Mouse (Mus musculus) stomach, embryonic 15.5 days (tissue): ENCODE results near the gene Pou2f1. TPM values are rescaled to one million over a fixed set of nuclear protein-coding genes. Genes with fewer than 3 reads are reported as not detected.
A peak's percentile ranks its signal among the peaks of the same experiment; 100 is the strongest.

Experiments used
- ATAC-seq: fragments of 200-750 bp; cut with Nextera tagmentation; 2 replicates; pipeline ENCODE4 v1.8.0; 2017; ENCODE audit warnings: low read depth, moderate number of reproducible peaks, moderate TSS enrichment; ENCODE audit not compliant: insufficient read depth, low FRiP score
- H3K27ac ChIP-seq: fragments of 300-500 bp; sonication (generic); 2 replicates; pipeline ENCODE4 v1.5.1; 2015; ENCODE audit warnings: mild to moderate bottlenecking, inconsistent platforms
- H3K27me3 ChIP-seq: fragments of 300-500 bp; sonication (generic); replicated peaks from 2 replicates; pipeline ENCODE4 v1.6.1; 2015; ENCODE audit warnings: inconsistent platforms
- H3K36me3 ChIP-seq: fragments of 300-500 bp; sonication (generic); 2 replicates; pipeline ENCODE4 v1.6.1; 2015; ENCODE audit warnings: inconsistent platforms
- H3K4me1 ChIP-seq: fragments of 300-500 bp; sonication (generic); 2 replicates; pipeline ENCODE4 v1.6.1; 2015; ENCODE audit warnings: inconsistent platforms
- H3K4me2 ChIP-seq: fragments of 300-500 bp; sonication (generic); 2 replicates; pipeline ENCODE4 v1.6.1; 2015; ENCODE audit warnings: mild to moderate bottlenecking, inconsistent platforms
- H3K4me3 ChIP-seq: fragments of 300-500 bp; sonication (generic); replicated peaks from 2 replicates; pipeline ENCODE4 v1.5.1; 2015; ENCODE audit warnings: inconsistent platforms
- H3K9ac ChIP-seq: fragments of 300-500 bp; sonication (generic); 2 replicates; pipeline ENCODE4 v1.6.1; 2015; ENCODE audit warnings: inconsistent platforms
- H3K9me3 ChIP-seq: fragments of 300-500 bp; sonication (generic); 2 replicates; pipeline ENCODE4 v1.6.1; 2016; ENCODE audit warnings: inconsistent platforms
- whole genome bisulfite sequencing: fragments of 180-500 bp; shearing (Covaris S2); methylation state at CpG from one replicate; pipeline ENCODE4 v1.1.7; 2015; 5-methylcytosine and 5-hydroxymethylcytosine counted together
- polyA plus RNA-seq: library from polyadenylated mRNA; unstranded; fragments of >200 nt; fragmentation: Nextera tagmentation; extraction: Ambion mirVana; gene quantifications from 2 replicates; pipeline ENCODE4 v1.2.1, GENCODE M21; 2015

Gene Pou2f1
- polyA plus RNA-seq, 1 experiment from 2014 or later, result 9.9 TPM

DNA sequence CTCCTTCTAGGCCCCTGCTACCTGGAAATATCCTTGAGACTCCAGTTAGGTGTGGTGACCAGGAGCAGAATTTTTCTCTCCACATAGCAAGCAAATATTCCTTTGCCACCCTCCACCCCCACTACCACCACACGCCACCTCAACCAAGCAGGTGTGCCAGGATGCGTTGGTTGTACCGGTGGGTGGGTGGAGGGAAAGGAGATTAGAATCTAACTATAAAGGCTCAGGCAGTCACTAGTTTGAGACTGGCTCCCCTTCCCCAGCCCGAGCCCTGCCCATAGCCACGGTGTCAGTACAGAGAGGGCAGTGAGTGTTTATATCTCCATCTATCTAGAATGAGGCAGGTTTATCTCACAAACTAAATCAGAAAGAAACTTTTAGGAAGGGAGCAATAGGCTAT lies 174.3 kb downstream of the Pou2f1 start:
- H3K9me3 ChIP-seq, result no peaks in the 10 kb centered on the region
- no peak overlapping the region for H3K9ac ChIP-seq
- H3K4me3 ChIP-seq, result no peak overlapping the region
- no peaks in the 10 kb centered on the region for H3K27me3 ChIP-seq
- WGBS, result 69% methylated on average over 5 of the region's 5 CpGs
- no peaks in the 10 kb centered on the region for H3K4me1 ChIP-seq
- no peak overlapping the region for H3K27ac ChIP-seq
- ATAC-seq, result no peak
- no peaks in the 10 kb centered on the region for H3K36me3 ChIP-seq
- no peak overlapping the region for H3K4me2 ChIP-seq

DNA sequence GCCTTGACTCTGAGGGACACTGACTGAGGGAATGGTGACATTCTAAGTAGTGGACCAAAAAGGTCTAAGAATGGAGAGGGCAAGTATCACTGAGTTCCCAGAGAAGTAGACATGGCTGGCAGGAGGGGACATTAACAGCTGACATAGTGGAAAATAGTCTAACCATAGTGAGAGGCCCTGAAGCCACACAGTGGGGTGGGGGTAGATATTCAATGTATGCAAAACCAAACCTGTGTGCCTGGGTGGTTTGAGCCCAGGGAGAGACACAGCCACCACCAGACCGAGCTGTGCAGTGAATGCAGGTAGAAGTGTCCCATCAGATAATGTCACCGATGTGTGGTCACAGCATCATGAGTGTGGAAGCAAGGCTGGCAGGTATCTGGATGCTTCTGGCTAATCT lies 180.4 kb downstream of the Pou2f1 start:
- H3K27ac ChIP-seq, result no peak overlapping the region
- H3K27me3 ChIP-seq, result no peaks in the 10 kb centered on the region
- H3K4me1 ChIP-seq, result no peaks in the 10 kb centered on the region; the same call in 1 of the 2 replicates
- no peak overlapping the region for H3K4me2 ChIP-seq
- no peak overlapping the region for H3K9ac ChIP-seq
- no peak overlapping the region for H3K4me3 ChIP-seq
- no peaks in the 10 kb centered on the region for H3K36me3 ChIP-seq
- ATAC-seq, result no peak
- H3K9me3 ChIP-seq, result no peaks in the 10 kb centered on the region
- WGBS, result 89% methylated on average over 2 of the region's 2 CpGs

DNA sequence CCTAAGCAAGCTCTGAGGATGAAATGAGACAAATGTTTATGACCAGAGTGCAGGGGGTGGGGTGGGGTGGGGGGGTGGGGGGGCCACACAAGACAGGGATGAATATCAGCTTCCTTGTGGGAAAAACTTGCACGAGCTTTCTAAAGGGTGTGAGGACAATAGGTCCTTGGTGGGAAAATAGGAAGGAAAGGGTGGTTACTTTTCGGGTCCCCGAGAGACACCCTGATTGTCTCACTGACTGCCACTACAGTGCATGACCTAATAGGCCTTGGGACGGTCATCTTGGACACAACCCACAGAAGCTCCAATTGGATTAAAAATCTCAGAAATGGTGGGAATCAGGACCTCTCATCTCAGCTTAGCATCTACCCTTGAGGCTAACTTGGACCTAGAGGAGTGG lies 183.3 kb downstream of the Pou2f1 start:
- no peaks in the 10 kb centered on the region for H3K27me3 ChIP-seq
- no peaks in the 10 kb centered on the region for H3K9me3 ChIP-seq
- no peak overlapping the region for H3K4me2 ChIP-seq
- H3K9ac ChIP-seq, result no peak overlapping the region
- no peaks in the 10 kb centered on the region for H3K36me3 ChIP-seq
- H3K4me3 ChIP-seq, result no peak overlapping the region
- peaks cover 1% of the 10 kb centered on the region for H3K4me1 ChIP-seq
- WGBS, result 87% methylated on average over 4 of the region's 4 CpGs
- H3K27ac ChIP-seq, result no peak overlapping the region
- ATAC-seq, result no peak

DNA sequence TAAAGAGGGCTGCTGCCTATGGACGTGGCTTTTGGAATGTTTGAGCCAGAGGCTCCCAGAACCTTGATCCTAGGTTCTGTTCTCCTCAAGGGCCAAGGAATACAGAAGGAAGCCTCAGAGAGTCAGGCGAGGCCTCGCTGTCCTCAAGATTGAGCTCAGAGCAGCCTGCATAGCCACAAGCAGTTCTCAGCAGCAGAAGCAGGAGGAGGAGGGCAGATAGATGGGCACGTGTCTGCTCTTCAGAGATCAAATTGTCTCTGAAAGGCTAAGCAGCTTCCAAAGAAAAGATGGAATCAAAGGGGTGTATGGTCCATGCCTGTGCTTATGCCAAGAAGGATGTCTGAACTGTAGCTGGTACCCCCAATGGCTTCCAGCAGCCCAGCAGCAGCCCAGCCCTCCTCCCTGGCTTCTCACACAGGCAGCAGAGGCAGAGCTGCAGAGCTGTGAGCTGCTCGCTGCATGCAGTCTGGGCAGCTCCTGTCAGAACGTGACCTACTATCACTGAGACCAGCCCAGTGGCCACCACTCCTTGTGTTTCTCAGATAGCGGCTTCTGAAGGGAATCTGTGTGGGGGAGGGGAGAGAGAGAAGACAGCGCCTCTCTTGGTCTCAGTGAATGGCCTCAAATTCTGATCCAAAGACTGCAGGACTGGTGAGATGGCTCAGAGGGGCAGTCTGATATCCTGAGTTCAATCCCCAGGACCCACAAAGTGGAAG lies 184.2 kb downstream of the Pou2f1 start:
- peak; percentile 93 for ATAC-seq
- Histone ChIP-seq H3K4me3 (no peak overlapping the region), H3K4me1 (peaks cover 5% of the 10 kb centered on the region), H3K36me3 (no peaks in the 10 kb centered on the region), H3K9me3 (no peaks in the 10 kb centered on the region), H3K4me2 (no peak overlapping the region), H3K27me3 (no peaks in the 10 kb centered on the region), H3K9ac (no peak overlapping the region), H3K27ac (no peak overlapping the region)
- WGBS, result 50% methylated on average over 8 of the region's 8 CpGs

DNA sequence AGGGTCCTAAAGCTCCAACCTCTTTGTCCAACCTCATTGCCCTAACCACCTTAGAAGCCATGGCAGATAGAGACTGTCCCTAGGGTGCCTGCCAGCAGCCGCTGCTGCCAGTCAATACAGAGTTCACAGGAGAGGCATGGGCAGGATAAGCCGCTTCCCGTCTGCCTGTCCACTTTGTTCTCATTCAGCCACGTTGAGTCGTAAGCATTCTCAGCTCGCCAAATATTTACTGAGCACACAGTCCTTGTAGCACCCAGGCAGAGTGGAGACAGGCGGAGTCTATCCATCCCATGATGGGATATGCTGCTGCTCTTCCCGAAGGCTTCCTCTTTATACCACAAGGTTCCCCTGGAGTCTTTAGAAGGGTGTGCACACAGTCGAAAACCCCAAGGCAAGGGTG lies 185.2 kb downstream of the Pou2f1 start:
- Histone ChIP-seq H3K9ac (no peak overlapping the region), H3K27me3 (no peaks in the 10 kb centered on the region), H3K4me3 (no peak overlapping the region), H3K36me3 (no peaks in the 10 kb centered on the region), H3K9me3 (no peaks in the 10 kb centered on the region), H3K4me1 (peaks cover 5% of the 10 kb centered on the region), H3K27ac (no peak overlapping the region), H3K4me2 (no peak overlapping the region)
- WGBS, result 42% methylated on average over 9 of the region's 9 CpGs
- no peak for ATAC-seq

DNA sequence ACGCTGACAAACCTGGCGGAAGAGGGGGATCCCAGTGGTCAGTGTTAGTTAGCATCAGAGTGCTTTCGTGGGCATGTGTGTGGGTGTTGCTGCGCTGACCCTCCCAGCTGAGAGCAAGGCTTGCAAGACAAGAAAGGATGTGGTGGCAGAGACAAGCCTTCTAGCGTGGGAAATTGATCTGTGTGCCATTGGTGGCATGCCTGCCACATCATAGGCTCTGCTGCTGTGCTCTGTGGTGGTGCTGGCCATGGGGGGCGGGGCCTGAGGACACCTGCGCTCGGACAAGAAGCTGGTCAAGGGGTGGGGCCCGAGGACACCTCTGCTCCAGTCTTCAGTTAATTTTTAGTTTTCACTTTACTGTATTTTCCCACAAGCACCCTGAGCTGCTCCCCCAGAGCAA lies 186.1 kb downstream of the Pou2f1 start:
- Histone ChIP-seq H3K27ac (no peak overlapping the region), H3K9me3 (no peaks in the 10 kb centered on the region), H3K36me3 (no peaks in the 10 kb centered on the region), H3K9ac (no peak overlapping the region), H3K4me3 (no peak overlapping the region), H3K4me2 (no peak overlapping the region), H3K4me1 (peaks cover 5% of the 10 kb centered on the region), H3K27me3 (no peaks in the 10 kb centered on the region)
- WGBS, result 82% methylated on average over 9 of the region's 9 CpGs
- ATAC-seq, result no peak

Other genes with a start within 250 kb of the Pou2f1 start
- 107 and 111 TPM in 2 replicates for gene Creg1, start 238.9 kb downstream of the Pou2f1 start, polyA plus RNA-seq
- 0.55 and 0.73 TPM in 2 replicates for gene Cd247, start 214.0 kb downstream of the Pou2f1 start, polyA plus RNA-seq
- gene Dusp27, start 125.2 kb upstream of the Pou2f1 start, polyA plus RNA-seq, result 2.9 and 3.2 TPM in 2 replicates
- 13.4 and 15.1 TPM in 2 replicates for gene Gpa33, start 127.6 kb upstream of the Pou2f1 start, polyA plus RNA-seq
- not detected in 2 replicates for gene Mael, start 236.1 kb upstream of the Pou2f1 start, polyA plus RNA-seq